Mouse (Mus musculus) midbrain, embryonic 13.5 days (tissue): Measurements from ENCODE around the gene Slc4a2. TPM values are rescaled to one million over a fixed set of nuclear protein-coding genes. Genes with fewer than 3 reads are reported as not detected.
A peak's percentile ranks its signal among the peaks of the same experiment; 100 is the strongest.

ENCODE experiments used
- ATAC-seq: fragments of 200-750 bp; cut with Nextera tagmentation; 2 replicates; pipeline ENCODE4 v1.8.0; 2017; ENCODE audit warnings: mild to moderate bottlenecking, moderate TSS enrichment, moderate library complexity
- H3K27ac ChIP-seq: fragments of 300-500 bp; sonication (generic); 2 replicates; pipeline ENCODE4 v1.5.1; 2015; ENCODE audit warnings: inconsistent platforms, mild to moderate bottlenecking, moderate library complexity
- H3K27me3 ChIP-seq: fragments of 300-500 bp; sonication (generic); 2 replicates; pipeline ENCODE4 v1.6.1; 2015; ENCODE audit warnings: mild to moderate bottlenecking, inconsistent platforms
- H3K36me3 ChIP-seq: fragments of 300-500 bp; sonication (generic); 2 replicates; pipeline ENCODE4 v1.6.1; 2015; ENCODE audit warnings: mild to moderate bottlenecking, inconsistent platforms
- H3K4me1 ChIP-seq: fragments of 300-500 bp; sonication (generic); replicated peaks from 2 replicates; pipeline ENCODE4 v1.6.1; 2015; ENCODE audit warnings: inconsistent platforms
- H3K4me2 ChIP-seq: fragments of 300-500 bp; sonication (generic); replicated peaks from 2 replicates; pipeline ENCODE4 v1.6.1; 2015; ENCODE audit warnings: moderate library complexity, mild to moderate bottlenecking, inconsistent platforms
- H3K4me3 ChIP-seq: fragments of 300-500 bp; sonication (generic); replicated peaks from 2 replicates; pipeline ENCODE4 v1.5.1; 2015; ENCODE audit warnings: mild to moderate bottlenecking, inconsistent platforms
- H3K9ac ChIP-seq: fragments of 300-500 bp; sonication (generic); replicated peaks from 2 replicates; pipeline ENCODE4 v1.6.1; 2015; ENCODE audit warnings: mild to moderate bottlenecking, inconsistent platforms
- H3K9me3 ChIP-seq: fragments of 300-500 bp; sonication (generic); 2 replicates; pipeline ENCODE4 v1.6.1; 2016; ENCODE audit warnings: mild to moderate bottlenecking, inconsistent platforms
- WGBS: fragments of 180-500 bp; shearing (Covaris S2); methylation state at CpG from one replicate; pipeline ENCODE4 v1.1.7; 2015; 5-methylcytosine and 5-hydroxymethylcytosine counted together
- polyA plus RNA-seq: library from polyadenylated mRNA; unstranded; fragments of >200 nt; fragmentation: Nextera tagmentation; extraction: Ambion mirVana; gene quantifications from 2 replicates; pipeline ENCODE4 v1.2.1, GENCODE M21; 2015

Gene Slc4a2
- polyA plus RNA-seq, 1 experiment from 2014 or later: 25.4 TPM

DNA sequence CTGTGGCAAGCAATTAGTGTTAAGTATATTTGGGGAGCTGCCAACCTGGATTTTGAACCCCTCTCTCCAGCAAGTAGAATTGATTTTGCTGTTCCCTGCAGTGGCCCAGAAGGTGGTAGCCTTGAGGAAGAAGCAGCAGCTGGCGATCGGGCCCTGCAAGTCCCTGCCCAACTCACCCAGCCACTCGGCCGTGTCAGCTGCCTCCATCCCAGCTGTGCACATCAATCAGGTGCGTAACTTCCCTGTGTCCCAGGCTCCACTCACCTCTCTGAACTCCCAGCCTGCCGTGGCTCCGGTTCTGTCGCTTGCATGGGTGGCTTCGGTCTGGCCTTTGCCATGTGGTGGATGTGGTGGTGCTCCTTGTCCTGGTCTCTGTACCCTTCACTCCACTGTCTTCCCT, 54.3 kb downstream of the Slc4a2 start:
- Histone ChIP-seq H3K4me2 (no peak overlapping the region), H3K9ac (no peak overlapping the region), H3K27ac (no peak overlapping the region), H3K4me3 (no peak overlapping the region), H3K36me3 (peaks cover 59% of the 10 kb centered on the region), H3K4me1 (peaks cover 61% of the 10 kb centered on the region), H3K27me3 (peaks cover 30% of the 10 kb centered on the region), H3K9me3 (no peaks in the 10 kb centered on the region)
- no peak for ATAC-seq
- 89% methylated on average over 9 of the region's 9 CpGs for whole genome bisulfite sequencing

DNA sequence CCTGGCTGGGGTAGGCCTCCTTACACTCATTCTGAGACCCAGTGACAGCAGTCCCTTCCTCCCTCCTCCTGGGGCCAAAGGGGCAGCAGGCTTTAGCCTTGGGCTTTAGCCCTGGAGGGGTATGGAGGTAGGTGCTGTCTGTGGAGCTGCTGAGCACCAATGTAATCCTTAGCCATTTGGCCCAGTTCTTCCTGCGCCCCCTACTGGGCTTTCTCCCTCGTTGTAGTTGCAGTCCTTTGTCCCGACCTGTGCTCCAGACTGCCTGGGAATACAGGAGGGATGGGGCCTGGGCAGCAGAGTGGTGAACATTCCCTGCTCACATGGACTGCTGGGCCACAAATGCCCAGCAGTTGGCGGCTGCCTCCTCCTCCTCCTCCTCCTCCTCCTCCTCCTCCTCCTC, 58.0 kb downstream of the Slc4a2 start:
- WGBS: 9% methylated on average over 4 of the region's 4 CpGs
- Histone ChIP-seq H3K4me2 (no peak overlapping the region), H3K9ac (peak overlapping the region; percentile 46), H3K27ac (peak overlapping the region; percentile 44), H3K27me3 (peaks cover 3% of the 10 kb centered on the region; the same call in 1 of the 2 replicates), H3K4me3 (no peak overlapping the region), H3K36me3 (peaks cover 73% of the 10 kb centered on the region), H3K4me1 (peaks cover 60% of the 10 kb centered on the region), H3K9me3 (no peaks in the 10 kb centered on the region)
- ATAC-seq: peak; percentile 59

DNA sequence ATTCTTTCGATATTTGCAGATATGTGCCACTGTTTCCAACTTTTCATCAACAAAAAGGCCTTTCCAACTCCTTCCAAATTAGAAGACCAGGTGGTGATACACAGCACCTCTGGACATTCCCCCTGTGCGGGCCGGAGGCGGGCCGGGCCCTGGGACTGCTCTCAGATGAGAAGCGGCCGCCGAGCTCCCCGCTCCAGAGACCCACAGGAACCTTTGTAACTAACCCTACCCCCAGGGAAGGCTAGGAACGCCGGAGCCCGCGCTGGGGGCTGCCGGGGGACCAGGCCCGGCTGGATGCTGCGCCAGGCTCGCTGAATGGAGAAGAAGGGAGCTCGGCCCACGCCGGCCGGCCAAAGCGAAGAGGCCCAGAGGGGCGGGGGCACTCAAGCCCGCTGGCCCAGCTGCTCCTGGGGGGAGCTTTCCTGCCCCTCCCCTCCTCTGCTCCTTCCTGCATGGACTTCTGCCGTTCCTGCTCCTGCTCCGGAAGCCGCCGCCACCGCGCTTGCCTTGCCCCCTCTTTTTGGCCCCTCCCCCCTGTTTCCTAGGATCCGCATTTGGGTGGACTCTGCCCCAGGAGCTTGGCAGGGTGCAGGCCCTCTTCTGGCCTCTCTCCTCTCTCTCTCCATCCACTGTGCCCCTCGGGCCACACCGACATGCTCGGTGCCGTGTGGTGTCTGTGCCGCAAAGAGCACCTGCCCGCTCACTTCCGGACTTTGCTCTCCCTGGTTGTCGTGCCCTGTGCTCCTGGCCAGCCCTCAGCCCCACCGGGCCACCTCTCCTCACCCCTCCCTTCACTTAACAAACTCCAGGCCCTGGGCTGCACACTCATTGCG, 58.8 kb downstream of the Slc4a2 start:
- 0 out of 2 replicates have a peak overlapping the region, but pooled peaks have one; percentile 24 for H3K9ac ChIP-seq
- peaks cover 71% of the 10 kb centered on the region for H3K36me3 ChIP-seq
- peak; percentile 4; the same call in 1 of the 2 replicates for ATAC-seq
- H3K4me1 ChIP-seq: peaks cover 60% of the 10 kb centered on the region
- 37% methylated on average over 40 of the region's 41 CpGs for WGBS
- H3K9me3 ChIP-seq: no peaks in the 10 kb centered on the region
- peak overlapping the region; percentile 5; the same call in 1 of the 2 replicates for H3K27ac ChIP-seq
- H3K4me3 ChIP-seq: no peak overlapping the region
- no peak overlapping the region for H3K4me2 ChIP-seq
- peaks cover 3% of the 10 kb centered on the region; the same call in 1 of the 2 replicates for H3K27me3 ChIP-seq

DNA sequence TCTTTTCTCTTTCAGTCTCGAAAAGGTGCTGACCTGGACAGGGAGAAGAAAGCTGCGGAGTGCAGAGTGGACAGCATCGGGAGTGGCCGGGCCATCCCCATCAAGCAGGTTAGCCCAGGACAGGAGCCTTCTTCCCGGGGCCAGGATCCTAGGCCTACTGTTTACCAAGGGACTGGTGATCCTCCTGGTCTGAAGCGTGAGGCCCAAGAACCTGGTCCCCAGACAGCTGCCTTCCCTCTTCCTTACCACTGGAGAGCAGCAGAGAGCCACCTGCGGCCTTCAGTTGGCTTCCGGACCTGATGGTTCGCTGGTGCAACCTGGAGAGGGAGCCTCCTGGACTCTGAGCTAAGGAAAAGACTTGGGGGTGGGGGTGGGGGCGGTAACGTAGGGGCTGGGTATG, 59.7 kb downstream of the Slc4a2 start:
- Histone ChIP-seq H3K9ac (no peak overlapping the region), H3K27me3 (peaks cover 3% of the 10 kb centered on the region; the same call in 1 of the 2 replicates), H3K4me1 (peaks cover 60% of the 10 kb centered on the region), H3K4me3 (no peak overlapping the region), H3K36me3 (peaks cover 71% of the 10 kb centered on the region), H3K9me3 (no peaks in the 10 kb centered on the region), H3K27ac (peak overlapping the region; percentile 14; the same call in 1 of the 2 replicates), H3K4me2 (no peak overlapping the region)
- ATAC-seq: peak; percentile 29
- WGBS: 17% methylated on average over 11 of the region's 11 CpGs

DNA sequence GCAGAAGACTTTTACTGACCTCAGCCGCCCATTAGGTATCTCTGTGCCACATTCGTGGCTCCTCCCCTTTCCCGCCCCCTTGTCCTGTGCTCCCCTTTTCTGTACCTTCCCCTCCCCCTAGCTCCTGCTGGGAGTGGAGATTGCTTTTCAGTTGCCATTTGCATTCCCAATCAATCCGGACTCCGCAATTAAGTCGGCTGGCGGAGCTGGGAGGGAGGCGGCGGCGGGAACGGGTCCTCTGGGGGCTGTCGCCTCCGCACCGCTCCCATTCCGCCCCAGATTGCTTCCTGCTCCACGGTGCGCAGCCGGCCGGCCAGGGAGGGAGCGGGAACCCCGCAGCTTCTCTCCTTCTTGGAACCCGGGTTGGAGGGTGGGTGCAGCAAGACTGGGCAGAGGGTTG, 61.3 kb downstream of the Slc4a2 start:
- Histone ChIP-seq H3K27ac (peak overlapping the region; percentile 42; the same call in 1 of the 2 replicates), H3K9me3 (no peaks in the 10 kb centered on the region), H3K27me3 (peaks cover 3% of the 10 kb centered on the region; the same call in 1 of the 2 replicates), H3K36me3 (peaks cover 71% of the 10 kb centered on the region), H3K4me1 (peaks cover 58% of the 10 kb centered on the region), H3K9ac (peak overlapping the region; percentile 37; the same call in 1 of the 2 replicates), H3K4me3 (peak overlapping the region; percentile 6), H3K4me2 (peak overlapping the region; percentile 43)
- WGBS: 18% methylated on average over 22 of the region's 22 CpGs
- no peak; the same call in 1 of the 2 replicates for ATAC-seq

DNA sequence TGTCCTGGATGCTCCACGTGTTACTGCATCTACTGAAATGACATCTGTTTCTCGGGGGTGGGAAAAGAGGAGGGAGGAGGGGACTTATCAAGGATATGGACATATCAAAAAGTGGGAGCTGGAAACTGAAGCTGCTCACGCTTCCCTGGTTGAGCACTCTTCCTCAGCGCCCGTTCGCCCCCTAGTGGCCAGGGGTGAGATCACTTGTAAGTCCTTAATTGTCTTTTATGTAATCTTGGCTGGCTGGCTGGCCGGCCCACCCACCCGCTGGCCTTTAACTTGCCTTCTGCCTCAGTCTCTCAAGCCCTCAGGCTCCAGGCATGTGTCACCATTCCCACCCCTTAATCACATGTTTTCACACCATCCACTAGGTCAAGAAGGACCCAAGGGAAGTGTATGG, 62.5 kb downstream of the Slc4a2 start:
- no peak overlapping the region for H3K4me3 ChIP-seq
- H3K9me3 ChIP-seq: no peaks in the 10 kb centered on the region
- no peak for ATAC-seq
- H3K4me1 ChIP-seq: peaks cover 46% of the 10 kb centered on the region
- no peak overlapping the region for H3K9ac ChIP-seq
- no peak overlapping the region for H3K27ac ChIP-seq
- H3K4me2 ChIP-seq: no peak overlapping the region
- peaks cover 71% of the 10 kb centered on the region for H3K36me3 ChIP-seq
- WGBS: 2% methylated on average over 8 of the region's 8 CpGs
- H3K27me3 ChIP-seq: peaks cover 3% of the 10 kb centered on the region; the same call in 1 of the 2 replicates

DNA sequence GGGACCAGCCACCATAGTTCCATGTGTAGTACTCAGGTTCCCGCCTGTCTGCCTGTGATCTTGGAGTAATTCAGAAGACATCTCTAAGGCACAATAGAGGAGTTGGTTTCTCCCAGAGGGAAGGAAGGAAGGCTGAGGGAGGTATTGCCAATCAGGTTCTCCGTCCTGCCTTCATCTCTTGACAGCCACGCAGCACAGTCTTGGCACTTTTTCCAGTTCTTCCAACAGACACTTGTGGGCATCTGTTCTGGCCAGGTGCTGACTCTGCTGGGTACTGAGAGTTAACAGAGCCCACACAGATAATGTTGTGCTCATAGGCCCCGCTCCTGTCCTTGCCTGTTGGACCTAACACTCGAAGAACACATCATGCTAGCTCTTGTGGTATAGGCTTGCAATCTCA, 63.1 kb downstream of the Slc4a2 start:
- WGBS: 96% methylated on average over 5 of the region's 5 CpGs
- ATAC-seq: no peak
- Histone ChIP-seq H3K9me3 (no peaks in the 10 kb centered on the region), H3K36me3 (peaks cover 73% of the 10 kb centered on the region), H3K9ac (no peak overlapping the region), H3K27me3 (peaks cover 3% of the 10 kb centered on the region; the same call in 1 of the 2 replicates), H3K4me2 (no peak overlapping the region), H3K4me1 (peaks cover 40% of the 10 kb centered on the region), H3K27ac (no peak overlapping the region), H3K4me3 (no peak overlapping the region)

DNA sequence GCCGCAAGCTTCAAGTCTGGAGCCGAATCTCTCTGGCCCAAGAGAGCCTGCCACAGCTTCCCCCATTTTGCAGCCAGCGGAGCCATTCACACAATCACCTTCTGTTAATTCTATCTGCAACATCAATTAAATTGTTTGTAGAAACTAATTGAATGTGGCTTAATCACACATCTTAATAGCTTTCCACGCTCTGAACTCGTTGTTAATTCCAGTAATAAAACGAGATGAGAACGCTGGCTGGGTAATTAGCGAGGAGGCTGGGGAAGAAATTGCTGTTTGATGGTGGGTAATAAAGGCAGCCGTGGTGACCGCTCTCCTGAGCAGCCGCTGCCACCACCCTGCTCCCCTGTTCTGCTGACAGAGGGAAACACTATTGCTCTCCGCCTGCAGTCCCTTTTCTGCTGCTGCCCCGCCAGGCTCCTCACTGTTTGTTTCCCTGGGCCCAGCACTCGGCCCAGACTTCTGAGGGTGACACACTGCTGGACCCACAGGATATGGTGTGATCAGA, 66.8 kb downstream of the Slc4a2 start:
- no peak overlapping the region for H3K9ac ChIP-seq
- peaks cover 21% of the 10 kb centered on the region for H3K4me1 ChIP-seq
- 0 out of 2 replicates have a peak overlapping the region, but pooled peaks have one; percentile 4 for H3K27ac ChIP-seq
- H3K27me3 ChIP-seq: no peaks in the 10 kb centered on the region
- no peaks in the 10 kb centered on the region for H3K9me3 ChIP-seq
- 81% methylated on average over 14 of the region's 14 CpGs for WGBS
- peaks cover 86% of the 10 kb centered on the region for H3K36me3 ChIP-seq
- H3K4me3 ChIP-seq: no peak overlapping the region
- H3K4me2 ChIP-seq: no peak overlapping the region
- ATAC-seq: no peak

Other genes starting within 250 kb of the Slc4a2 start
- 9.0 and 10.3 TPM in 2 replicates for gene Kcnh2, start 72.2 kb upstream of the Slc4a2 start, polyA plus RNA-seq
- gene Nos3, start 59.0 kb upstream of the Slc4a2 start, polyA plus RNA-seq: 7.0 and 7.8 TPM in 2 replicates
- 0.39 and 0.69 TPM in 2 replicates for gene Atg9b, start 31.7 kb upstream of the Slc4a2 start, polyA plus RNA-seq
- gene Abcb8, start 30.2 kb upstream of the Slc4a2 start, polyA plus RNA-seq: 50.2 and 51.5 TPM in 2 replicates
- not detected in 2 replicates for gene Asic3, start 10.4 kb upstream of the Slc4a2 start, polyA plus RNA-seq
- 95.9 and 102 TPM in 2 replicates for gene Cdk5, start 307 bp upstream of the Slc4a2 start, polyA plus RNA-seq
- gene Fastk, start 21.4 kb downstream of the Slc4a2 start, polyA plus RNA-seq: 80.4 and 95.0 TPM in 2 replicates
- gene Tmub1, start 24.0 kb downstream of the Slc4a2 start, polyA plus RNA-seq: 46.5 and 49.6 TPM in 2 replicates
- gene Agap3, start 28.3 kb downstream of the Slc4a2 start, polyA plus RNA-seq: 48.8 and 52.2 TPM in 2 replicates
- gene Gbx1, start 103.4 kb downstream of the Slc4a2 start, polyA plus RNA-seq: 0.17 and 0.20 TPM in 2 replicates
- 0.17 TPM in 1 of 2 replicates, not detected in the other for gene Asb10, start 117.1 kb downstream of the Slc4a2 start, polyA plus RNA-seq
- 0.07 and 0.08 TPM in 2 replicates for gene 4931409K22Rik, start 133.0 kb downstream of the Slc4a2 start, polyA plus RNA-seq
- 98.2 and 103 TPM in 2 replicates for gene Abcf2, start 153.6 kb downstream of the Slc4a2 start, polyA plus RNA-seq
- 17.8 and 18.6 TPM in 2 replicates for gene Chpf2, start 162.9 kb downstream of the Slc4a2 start, polyA plus RNA-seq
- 119 and 127 TPM in 2 replicates for gene Smarcd3, start 200.6 kb downstream of the Slc4a2 start, polyA plus RNA-seq